21 mouse cellular contexts compared by ENCODE assay signal in genomic region chr4:154231380-154231779, GRCm38 (mm10).
"Had no signal": no experiment of that assay in that cellular context is flagged by ENCODE, and none has a peak within 500 bp of the region (broad histone marks: within the 10 kb centered on the region; RNA-seq: fewer than 3 reads in every experiment).

No protein-coding gene starts in this region.

- H3K4me2 ChIP-seq: lung, embryonic 15.5 days; midbrain, embryonic 11.5 days; midbrain, embryonic 13.5 days; midbrain, embryonic 15.5 days; neural tube, embryonic 13.5 days; neural tube, embryonic 15.5 days had no signal

- ATAC-seq: lung, postnatal 0 days; midbrain, embryonic 13.5 days; midbrain, embryonic 15.5 days had no signal

- H3K9ac ChIP-seq: lung, embryonic 15.5 days; midbrain, embryonic 13.5 days; midbrain, embryonic 15.5 days; neural tube, embryonic 13.5 days; neural tube, embryonic 15.5 days had no signal

- H3K27ac ChIP-seq: lung, embryonic 15.5 days; macrophage; midbrain, embryonic 13.5 days; midbrain, embryonic 15.5 days; neural tube, embryonic 13.5 days; neural tube, embryonic 15.5 days had no signal

- H3K4me3 ChIP-seq: lung, embryonic 15.5 days; megakaryocyte, embryonic 14.5 days; midbrain, embryonic 13.5 days; midbrain, embryonic 15.5 days; myocyte; neural tube, embryonic 13.5 days; neural tube, embryonic 15.5 days had no signal

- H3K4me1 ChIP-seq: megakaryocyte, embryonic 14.5 days; midbrain, embryonic 13.5 days; midbrain, embryonic 15.5 days; neural tube, embryonic 15.5 days had no signal

- H3K36me3 ChIP-seq: lung, embryonic 15.5 days; midbrain, embryonic 13.5 days; midbrain, embryonic 15.5 days; neural tube, embryonic 13.5 days; neural tube, embryonic 15.5 days had no signal

- H3K27me3 ChIP-seq: lung, embryonic 15.5 days; midbrain, embryonic 13.5 days; midbrain, embryonic 15.5 days; neural tube, embryonic 13.5 days; neural tube, embryonic 15.5 days had no signal

- DNase-seq: lung, adult 2 months; lung, postnatal 14 days; lung, postnatal 36 days; retina, postnatal 1 day; right cerebral cortex, adult 18-20 months; right cerebral cortex, postnatal 25 days; right cerebral cortex, postnatal 4 days; spleen, adult 18-20 months; thymus, adult 18-20 months; thymus, postnatal 14 days; thymus, postnatal 36 days had no signal

- H3K9me3 ChIP-seq: lung, embryonic 15.5 days; midbrain, embryonic 13.5 days; midbrain, embryonic 15.5 days; neural tube, embryonic 13.5 days; neural tube, embryonic 15.5 days had no signal
